Mouse (Mus musculus) gonadal fat pad, adult 2 months (tissue): ENCODE results near the gene Klhl31. TPM values are rescaled to one million over a fixed set of nuclear protein-coding genes. Genes with fewer than 3 reads are reported as not detected.

Source experiments
- DNase-seq: peaks from one replicate; pipeline ENCODE4 v3.0.0-alpha.2; 2012; ENCODE audit warnings: low read depth
- polyA plus RNA-seq: library from polyadenylated mRNA; depleted of rRNA; stranded (reverse); fragments of >200 nt; gene quantifications from 2 replicates; pipeline ENCODE4 v1.2.3, GENCODE M21; 2012; rRNA removed

The Klhl31 gene
- polyA plus RNA-seq, 1 experiment: 0.18 TPM

DNA sequence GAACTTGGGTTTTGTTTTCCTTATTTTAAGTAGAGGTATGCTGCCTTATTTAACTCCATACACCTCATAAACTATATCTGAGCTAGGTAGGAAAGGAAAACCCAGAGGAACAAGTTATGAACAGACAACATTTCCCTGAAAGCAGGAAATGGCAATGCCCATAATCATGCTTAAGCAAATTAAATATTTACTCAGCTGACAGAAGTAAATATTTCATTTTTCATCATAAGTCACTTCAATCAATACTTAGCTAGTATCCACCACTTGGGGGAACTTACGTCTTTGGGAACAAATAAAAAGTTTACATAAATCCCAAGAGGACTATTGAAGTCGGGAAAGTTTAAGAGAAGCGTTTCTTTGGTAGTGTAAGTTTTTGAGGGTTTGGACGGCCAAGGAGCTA lies 67.2 kb downstream of the Klhl31 start:
- DNase-seq: no peak

DNA sequence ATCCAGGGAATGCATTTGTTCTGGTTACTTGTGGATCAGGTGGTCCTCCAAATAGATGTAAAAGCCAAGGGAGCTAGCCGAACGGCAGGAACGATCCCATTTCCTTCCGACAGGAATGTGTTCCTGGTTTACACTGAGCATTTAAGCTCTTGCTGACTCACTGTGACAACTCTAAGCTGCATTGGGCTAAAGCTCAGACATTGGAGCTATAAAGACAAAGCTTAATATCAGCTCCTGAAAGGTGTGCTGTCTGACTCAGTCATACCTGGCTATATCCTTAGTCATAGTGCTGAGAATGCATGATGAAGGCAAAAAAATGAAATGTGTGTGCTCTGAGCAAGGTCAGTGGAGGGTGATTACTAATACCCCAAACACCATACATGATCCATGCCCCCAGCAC lies 67.8 kb downstream of the Klhl31 start:
- no peak for DNase-seq

DNA sequence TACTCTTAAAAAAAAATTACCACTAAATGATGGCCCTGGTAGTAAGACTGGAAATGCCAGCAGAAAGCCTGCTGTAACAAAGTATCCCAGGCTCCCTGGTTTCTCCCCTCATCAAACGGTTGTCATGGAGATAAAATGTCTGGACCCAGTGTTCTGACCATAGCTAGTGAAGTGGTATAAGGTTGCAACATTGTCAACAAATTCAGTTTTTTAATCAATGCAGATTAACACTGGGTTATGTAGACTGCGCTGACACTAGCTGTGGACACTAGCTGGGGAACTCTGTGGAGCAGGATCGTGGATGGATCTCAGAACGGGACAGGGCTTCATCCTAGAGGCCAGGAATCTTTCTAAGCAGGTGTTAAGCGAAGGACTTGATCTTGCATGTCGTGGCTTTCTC lies 70.2 kb downstream of the Klhl31 start:
- no peak for DNase-seq

DNA sequence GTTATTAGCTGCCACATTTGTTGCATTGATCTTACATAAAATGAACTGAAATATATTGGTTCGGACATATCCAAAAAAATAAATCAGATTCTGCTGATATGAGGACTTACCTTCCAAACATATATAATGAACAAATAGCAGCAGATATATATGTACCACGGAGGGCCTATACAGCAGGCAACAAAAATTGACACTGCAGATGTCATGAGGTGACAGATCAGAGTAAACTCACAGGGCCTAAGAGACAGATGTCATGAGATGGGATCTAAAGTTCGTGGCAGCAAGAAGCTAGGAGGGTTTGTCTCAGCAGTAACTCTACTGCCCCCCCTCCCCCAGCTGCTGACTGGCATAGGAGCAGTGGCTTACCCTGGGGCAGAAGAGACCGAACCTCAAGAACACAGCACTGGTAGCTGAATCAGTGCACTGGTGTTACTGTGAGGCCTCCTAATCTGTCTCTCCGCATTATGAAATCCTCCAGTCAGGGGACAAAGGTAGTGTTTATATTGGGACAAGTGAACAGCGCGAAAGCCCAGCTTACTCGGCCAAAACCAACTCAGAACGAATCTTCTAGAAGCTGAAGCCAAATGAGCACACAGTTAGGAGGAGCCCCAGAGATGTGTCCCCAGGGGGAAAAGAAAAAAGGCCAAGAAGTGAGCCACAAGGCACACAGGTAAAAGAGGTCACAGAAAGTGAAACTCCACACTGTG lies 71.3 kb downstream of the Klhl31 start:
- DNase-seq: peak; percentile 93

- DNase-seq: no peak
These were observed 72.7 kb downstream of the Klhl31 start for GRCm38 (mm10) chr9:77708950-77709349.

Other genes starting within 250 kb of the Klhl31 start
- gene Lrrc1, start 91.6 kb upstream of the Klhl31 start, polyA plus RNA-seq: 37.5 and 56.3 TPM in 2 replicates
- gene Gclc, start 118.0 kb downstream of the Klhl31 start, polyA plus RNA-seq: 23.8 and 26.5 TPM in 2 replicates